Mouse (Mus musculus): ENCODE measurements around the gene Endog. TPM values are rescaled to one million over a fixed set of nuclear protein-coding genes. Genes with fewer than 3 reads are reported as not detected.

Gene Endog
- polyA plus RNA-seq, 1 experiment from 2014 or later, result 30.0 TPM

DNA sequence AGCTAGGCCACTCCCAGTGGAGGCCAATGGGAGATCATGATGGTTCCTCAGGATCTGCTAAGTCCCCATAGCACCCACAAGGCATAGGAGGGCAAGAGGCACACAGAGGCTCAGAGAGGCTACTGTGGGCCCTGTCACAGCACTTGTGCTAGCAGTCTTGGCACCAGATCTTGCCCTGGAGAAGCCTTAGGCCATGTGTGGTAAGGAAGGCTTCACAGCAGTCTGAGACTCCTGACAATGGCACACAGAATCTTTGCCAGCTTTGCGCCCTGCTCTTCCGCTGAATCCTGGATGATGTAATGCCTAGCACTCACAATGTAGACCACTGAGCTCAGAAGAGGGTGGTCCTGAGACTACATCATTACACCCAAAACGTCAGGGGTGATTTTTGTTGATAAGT lies 23.4 kb downstream of the Endog start:
- no peak overlapping the region for H3K27ac ChIP-seq (ENCODE audit: low read depth, low read length)
- no peaks in the 10 kb centered on the region for H3K27me3 ChIP-seq (ENCODE audit: control insufficient read depth, insufficient read depth, low read length)
- H3K4me1 ChIP-seq (ENCODE audit: control insufficient read depth, insufficient read depth, low read length), result no peaks in the 10 kb centered on the region
- WGBS (ENCODE audit: insufficient replicate concordance), result 83% methylated on average over 3 of the region's 3 CpGs
- H3K4me3 ChIP-seq (ENCODE audit: low read depth, low read length), result no peak overlapping the region
- H3K9ac ChIP-seq (ENCODE audit: low read depth, low read length), result no peak overlapping the region
- 0 out of 2 replicates have a peak, but pooled peaks cover 2% of the 10 kb centered on the region for H3K36me3 ChIP-seq (ENCODE audit: control insufficient read depth, insufficient read depth, low read length)
- ATAC-seq (replicated peaks; ENCODE audit: insufficient number of reproducible peaks, low FRiP score, low TSS enrichment), result no peak
- H3K4me2 ChIP-seq, result no peak overlapping the region
- no peaks in the 10 kb centered on the region for H3K9me3 ChIP-seq (replicated peaks; ENCODE audit: control insufficient read depth, low read length)

DNA sequence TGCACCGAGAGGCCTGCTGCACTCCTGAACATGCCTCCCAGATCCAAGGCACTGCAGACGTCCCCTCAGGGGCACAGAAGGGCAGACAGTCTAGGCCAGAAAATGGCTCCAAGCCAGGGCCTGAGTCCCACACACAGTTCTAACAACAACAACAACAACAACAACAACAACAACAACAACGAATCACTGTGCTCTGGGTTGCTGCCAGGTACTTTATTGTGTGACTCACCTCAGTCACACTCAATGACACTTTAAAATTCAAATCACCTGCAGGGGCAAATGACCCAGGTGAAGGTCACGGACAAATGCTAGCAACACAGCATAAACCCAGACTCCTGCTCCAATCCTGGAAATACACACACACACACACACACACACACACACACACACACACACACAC lies 26.7 kb downstream of the Endog start:
- Histone ChIP-seq H3K27me3 (ENCODE audit: control insufficient read depth, insufficient read depth, low read length) (no peaks in the 10 kb centered on the region), H3K4me3 (ENCODE audit: low read depth, low read length) (no peak overlapping the region), H3K4me1 (ENCODE audit: control insufficient read depth, insufficient read depth, low read length) (peaks cover 4% of the 10 kb centered on the region; the same call in 1 of the 2 replicates), H3K4me2 (no peak overlapping the region), H3K9ac (ENCODE audit: low read depth, low read length) (no peak overlapping the region), H3K36me3 (ENCODE audit: control insufficient read depth, insufficient read depth, low read length) (no peaks in the 10 kb centered on the region), H3K9me3 (replicated peaks; ENCODE audit: control insufficient read depth, low read length) (no peaks in the 10 kb centered on the region), H3K27ac (ENCODE audit: low read depth, low read length) (no peak overlapping the region)
- WGBS (ENCODE audit: insufficient replicate concordance), result 55% methylated on average over 4 of the region's 4 CpGs
- ATAC-seq (replicated peaks; ENCODE audit: insufficient number of reproducible peaks, low FRiP score, low TSS enrichment), result no peak

DNA sequence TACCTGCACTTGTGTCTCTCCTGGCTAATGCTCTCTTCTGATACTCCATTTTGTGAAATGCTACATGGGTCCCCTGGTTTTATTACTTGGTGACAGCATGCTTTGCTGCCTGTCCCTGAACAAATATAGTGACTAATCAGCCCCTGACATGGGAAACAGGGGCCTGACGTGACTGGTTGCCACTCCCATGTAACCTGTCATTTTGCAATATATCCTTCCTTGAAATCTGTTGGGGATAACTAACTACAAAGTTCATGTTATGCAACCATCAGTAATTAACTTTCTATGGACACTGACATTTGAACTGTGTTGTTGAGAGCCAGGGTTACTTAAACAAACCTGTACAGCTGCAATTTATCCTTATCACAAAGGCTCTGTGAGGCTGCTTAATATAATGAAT lies 28.7 kb downstream of the Endog start:
- Histone ChIP-seq H3K27ac (ENCODE audit: low read depth, low read length) (no peak overlapping the region), H3K9me3 (replicated peaks; ENCODE audit: control insufficient read depth, low read length) (no peaks in the 10 kb centered on the region), H3K4me1 (ENCODE audit: control insufficient read depth, insufficient read depth, low read length) (peaks cover 4% of the 10 kb centered on the region; the same call in 1 of the 2 replicates), H3K27me3 (ENCODE audit: control insufficient read depth, insufficient read depth, low read length) (no peaks in the 10 kb centered on the region), H3K36me3 (ENCODE audit: control insufficient read depth, insufficient read depth, low read length) (no peaks in the 10 kb centered on the region), H3K4me3 (ENCODE audit: low read depth, low read length) (no peak overlapping the region), H3K9ac (ENCODE audit: low read depth, low read length) (no peak overlapping the region), H3K4me2 (no peak overlapping the region)
- ATAC-seq (replicated peaks; ENCODE audit: insufficient number of reproducible peaks, low FRiP score, low TSS enrichment), result no peak
- WGBS (ENCODE audit: insufficient replicate concordance), result 42% methylated on average over 1 of the region's 1 CpGs

DNA sequence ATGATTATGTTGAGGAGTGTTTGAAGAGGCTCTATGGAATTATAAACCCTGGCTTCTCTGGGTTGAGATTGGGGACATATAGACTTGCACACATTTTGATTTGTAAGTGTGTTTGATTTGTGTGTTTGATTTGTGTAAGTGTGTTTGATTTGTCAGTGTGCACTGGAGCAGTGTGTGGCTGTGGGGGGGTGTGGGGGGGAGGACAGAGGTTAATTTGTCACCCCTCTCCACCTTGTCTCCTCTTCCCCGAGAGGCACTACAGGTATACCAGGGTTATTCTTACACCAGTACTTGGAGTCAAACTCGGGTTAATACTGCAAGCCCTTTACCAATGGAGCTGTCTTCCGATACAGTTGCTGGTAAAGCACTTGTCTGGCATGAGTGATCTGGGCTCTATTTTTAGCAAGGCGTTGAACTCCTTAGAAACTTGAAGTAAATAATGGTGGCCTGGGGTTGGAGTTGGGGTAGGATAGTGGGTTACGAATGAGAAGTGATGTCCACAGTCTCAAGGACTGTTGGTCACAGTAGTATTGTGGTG lies 29.2 kb downstream of the Endog start:
- H3K27me3 ChIP-seq (ENCODE audit: control insufficient read depth, insufficient read depth, low read length), result no peaks in the 10 kb centered on the region
- no peak for ATAC-seq (replicated peaks; ENCODE audit: insufficient number of reproducible peaks, low FRiP score, low TSS enrichment)
- peaks cover 4% of the 10 kb centered on the region; the same call in 1 of the 2 replicates for H3K4me1 ChIP-seq (ENCODE audit: control insufficient read depth, insufficient read depth, low read length)
- no peak overlapping the region for H3K9ac ChIP-seq (ENCODE audit: low read depth, low read length)
- 48% methylated on average over 5 of the region's 5 CpGs for WGBS (ENCODE audit: insufficient replicate concordance)
- no peaks in the 10 kb centered on the region for H3K9me3 ChIP-seq (replicated peaks; ENCODE audit: control insufficient read depth, low read length)
- H3K4me3 ChIP-seq (ENCODE audit: low read depth, low read length), result no peak overlapping the region
- H3K36me3 ChIP-seq (ENCODE audit: control insufficient read depth, insufficient read depth, low read length), result no peaks in the 10 kb centered on the region
- no peak overlapping the region for H3K4me2 ChIP-seq
- H3K27ac ChIP-seq (ENCODE audit: low read depth, low read length), result no peak overlapping the region

DNA sequence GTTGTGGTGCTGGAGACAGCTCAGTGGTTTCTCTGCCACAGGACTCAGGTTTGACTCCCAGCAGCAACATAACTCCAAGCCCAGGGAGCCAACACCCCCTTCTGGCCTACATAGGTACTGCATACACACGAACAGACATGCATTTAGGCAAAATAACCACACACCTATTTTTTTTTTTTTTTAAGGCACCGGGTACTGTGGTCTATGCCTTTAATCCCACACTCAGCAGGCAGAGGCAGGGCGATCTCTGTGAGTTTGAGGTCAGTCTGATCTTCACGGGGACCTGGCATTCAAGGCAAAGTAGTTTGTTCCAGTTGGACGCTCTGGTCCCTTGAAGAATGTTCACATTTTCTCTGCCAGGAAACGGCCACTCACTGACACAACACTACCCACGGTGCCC lies 32.1 kb downstream of the Endog start:
- no peak for ATAC-seq (replicated peaks; ENCODE audit: insufficient number of reproducible peaks, low FRiP score, low TSS enrichment)
- Histone ChIP-seq H3K27ac (ENCODE audit: low read depth, low read length) (no peak overlapping the region), H3K4me1 (ENCODE audit: control insufficient read depth, insufficient read depth, low read length) (peaks cover 8% of the 10 kb centered on the region), H3K27me3 (ENCODE audit: control insufficient read depth, insufficient read depth, low read length) (no peaks in the 10 kb centered on the region), H3K9ac (ENCODE audit: low read depth, low read length) (no peak overlapping the region), H3K4me3 (ENCODE audit: low read depth, low read length) (no peak overlapping the region), H3K36me3 (ENCODE audit: control insufficient read depth, insufficient read depth, low read length) (no peaks in the 10 kb centered on the region), H3K4me2 (no peak overlapping the region), H3K9me3 (replicated peaks; ENCODE audit: control insufficient read depth, low read length) (no peaks in the 10 kb centered on the region)
- 70% methylated on average over 7 of the region's 7 CpGs for WGBS (ENCODE audit: insufficient replicate concordance)

DNA sequence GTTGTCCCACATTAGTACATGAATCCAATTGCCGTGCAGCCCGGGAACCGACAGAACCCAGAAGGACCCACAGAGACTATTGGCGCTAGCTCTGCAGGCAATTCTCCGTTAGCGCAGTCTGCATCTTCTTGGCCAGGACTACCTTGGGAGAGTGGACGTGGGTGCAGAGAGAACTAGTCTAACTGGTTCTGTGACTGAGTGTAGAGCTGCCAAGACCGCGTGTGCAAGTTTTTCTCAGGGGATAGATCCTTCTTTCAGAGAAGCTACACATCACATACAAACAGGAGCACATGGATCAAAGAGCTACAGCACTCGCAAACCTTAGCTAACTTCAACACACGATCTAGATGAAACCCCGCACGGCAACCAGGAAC lies 33.9 kb downstream of the Endog start:
- H3K9me3 ChIP-seq (replicated peaks; ENCODE audit: control insufficient read depth, low read length), result no peaks in the 10 kb centered on the region
- WGBS (ENCODE audit: insufficient replicate concordance), result 2% methylated on average over 13 of the region's 13 CpGs
- ATAC-seq (replicated peaks; ENCODE audit: insufficient number of reproducible peaks, low FRiP score, low TSS enrichment), result no peak
- H3K27ac ChIP-seq (ENCODE audit: low read depth, low read length), result peak overlapping the region; percentile 90
- peak overlapping the region; percentile 82 for H3K9ac ChIP-seq (ENCODE audit: low read depth, low read length)
- H3K4me1 ChIP-seq (ENCODE audit: control insufficient read depth, insufficient read depth, low read length), result peaks cover 7% of the 10 kb centered on the region
- H3K4me3 ChIP-seq (ENCODE audit: low read depth, low read length), result peak overlapping the region; percentile 83
- H3K27me3 ChIP-seq (ENCODE audit: control insufficient read depth, insufficient read depth, low read length), result no peaks in the 10 kb centered on the region
- H3K4me2 ChIP-seq, result peak overlapping the region; percentile 90
- no peaks in the 10 kb centered on the region for H3K36me3 ChIP-seq (ENCODE audit: control insufficient read depth, insufficient read depth, low read length)

DNA sequence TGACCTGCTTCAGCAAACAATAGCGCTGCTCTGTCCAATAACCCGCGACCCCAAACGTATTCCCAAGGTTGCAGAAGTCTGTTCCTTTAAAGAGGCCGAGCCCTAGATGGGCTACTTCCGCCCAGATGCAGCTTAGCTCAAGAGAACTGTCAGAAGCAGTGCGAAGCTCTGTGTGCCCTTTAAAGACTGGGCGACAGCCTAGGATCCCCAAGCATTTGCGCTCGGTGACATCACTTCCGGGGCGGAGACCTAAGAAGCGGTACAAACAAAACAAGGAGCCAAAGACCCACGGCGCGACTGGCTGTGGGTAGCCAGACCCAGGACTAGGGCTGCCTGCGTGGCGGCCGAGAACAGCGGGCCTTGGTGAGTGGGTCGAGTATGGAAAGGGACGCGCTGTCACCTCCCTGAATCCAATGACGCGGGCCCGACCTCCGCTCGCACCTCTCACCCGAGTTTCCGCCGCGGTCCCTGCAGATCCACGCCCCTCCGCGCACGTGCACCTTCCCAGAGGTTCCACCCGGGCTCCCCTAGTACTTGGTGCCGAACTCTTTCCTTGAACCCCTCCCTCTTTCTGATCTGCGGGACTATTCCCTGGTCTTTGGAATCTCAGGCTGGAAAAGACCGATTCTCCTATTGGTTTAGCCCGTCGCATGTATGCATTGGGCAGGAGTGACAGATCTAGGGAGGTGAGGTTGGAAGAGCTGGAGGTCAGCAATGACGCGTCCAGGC lies 34.5 kb downstream of the Endog start, which contains the start of gene Kyat1:
Kyat1 (minus strand) TSS at position 219 of the 729 bp plus-strand sequence.
- Histone ChIP-seq H3K27ac (ENCODE audit: low read depth, low read length) (peak within 1 kb of the TSS; percentile 90), H3K9me3 (replicated peaks; ENCODE audit: control insufficient read depth, low read length) (no peaks in the 10 kb centered on the region), H3K4me2 (peak within 1 kb of the TSS; percentile 90), H3K4me1 (ENCODE audit: control insufficient read depth, insufficient read depth, low read length) (peaks cover 4% of the 10 kb centered on the region), H3K27me3 (ENCODE audit: control insufficient read depth, insufficient read depth, low read length) (no peaks in the 10 kb centered on the region), H3K4me3 (ENCODE audit: low read depth, low read length) (peak within 1 kb of the TSS; percentile 83), H3K9ac (ENCODE audit: low read depth, low read length) (peak within 1 kb of the TSS; percentile 82), H3K36me3 (ENCODE audit: control insufficient read depth, insufficient read depth, low read length) (no peaks in the 10 kb centered on the region)
- peak; percentile 87 for ATAC-seq (replicated peaks; ENCODE audit: insufficient number of reproducible peaks, low FRiP score, low TSS enrichment)
- under 1% methylated on average over 44 of the region's 44 CpGs for whole genome bisulfite sequencing (ENCODE audit: insufficient replicate concordance)

DNA sequence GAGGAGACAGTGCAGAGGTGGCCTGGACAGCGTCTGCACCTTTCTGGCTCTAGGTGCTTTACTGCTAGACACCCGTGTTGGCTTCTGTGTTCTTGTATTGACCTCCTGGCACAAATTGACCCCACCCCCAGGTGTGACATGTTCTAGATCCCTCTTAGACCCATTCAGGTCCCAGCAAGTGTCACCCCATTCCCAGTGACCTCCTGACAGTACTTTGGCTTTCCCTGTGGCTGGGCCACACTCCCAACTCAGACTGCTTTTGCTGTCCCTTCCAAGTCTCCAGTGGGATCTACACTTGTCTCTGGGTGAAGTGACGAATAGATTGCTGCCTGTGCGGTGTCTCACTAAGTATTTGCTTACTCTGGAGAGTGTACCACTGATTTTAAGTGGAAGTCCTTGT lies 36.1 kb downstream of the Endog start:
- H3K4me3 ChIP-seq (ENCODE audit: low read depth, low read length), result no peak overlapping the region
- no peak overlapping the region for H3K9ac ChIP-seq (ENCODE audit: low read depth, low read length)
- no peaks in the 10 kb centered on the region for H3K36me3 ChIP-seq (ENCODE audit: control insufficient read depth, insufficient read depth, low read length)
- H3K27ac ChIP-seq (ENCODE audit: low read depth, low read length), result no peak overlapping the region
- no peaks in the 10 kb centered on the region for H3K27me3 ChIP-seq (ENCODE audit: control insufficient read depth, insufficient read depth, low read length)
- peaks cover 4% of the 10 kb centered on the region for H3K4me1 ChIP-seq (ENCODE audit: control insufficient read depth, insufficient read depth, low read length)
- no peak for ATAC-seq (replicated peaks; ENCODE audit: insufficient number of reproducible peaks, low FRiP score, low TSS enrichment)
- H3K4me2 ChIP-seq, result no peak overlapping the region
- 73% methylated on average over 4 of the region's 4 CpGs for WGBS (ENCODE audit: insufficient replicate concordance)
- H3K9me3 ChIP-seq (replicated peaks; ENCODE audit: control insufficient read depth, low read length), result no peaks in the 10 kb centered on the region

DNA sequence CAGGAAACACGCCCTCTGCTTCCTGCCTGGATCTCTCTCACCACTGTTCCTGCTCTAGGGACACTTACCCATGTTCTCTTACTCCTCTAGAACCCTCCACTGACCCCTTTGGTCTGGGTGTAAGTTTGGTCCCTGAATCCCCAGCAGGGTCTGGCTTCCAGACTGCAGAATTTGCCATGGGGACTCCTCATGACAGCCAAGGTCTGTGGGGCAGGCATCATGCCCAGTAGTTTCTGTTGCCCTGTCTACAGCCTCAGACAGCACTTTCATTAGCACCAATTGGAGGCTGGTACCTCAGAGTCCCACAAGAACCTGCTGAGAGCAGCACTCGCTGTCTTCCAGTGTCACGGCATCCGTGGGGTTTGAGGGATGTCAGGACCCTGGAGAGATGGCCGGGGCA lies 36.6 kb downstream of the Endog start:
- no peaks in the 10 kb centered on the region for H3K36me3 ChIP-seq (ENCODE audit: control insufficient read depth, insufficient read depth, low read length)
- 0 out of 2 replicates have a peak overlapping the region, but pooled peaks have one; percentile 5 for H3K9ac ChIP-seq (ENCODE audit: low read depth, low read length)
- no peak overlapping the region for H3K4me2 ChIP-seq
- peaks cover 4% of the 10 kb centered on the region for H3K4me1 ChIP-seq (ENCODE audit: control insufficient read depth, insufficient read depth, low read length)
- no peak overlapping the region for H3K27ac ChIP-seq (ENCODE audit: low read depth, low read length)
- no peak overlapping the region for H3K4me3 ChIP-seq (ENCODE audit: low read depth, low read length)
- WGBS (ENCODE audit: insufficient replicate concordance), result 62% methylated on average over 5 of the region's 5 CpGs
- no peaks in the 10 kb centered on the region for H3K27me3 ChIP-seq (ENCODE audit: control insufficient read depth, insufficient read depth, low read length)
- H3K9me3 ChIP-seq (replicated peaks; ENCODE audit: control insufficient read depth, low read length), result no peaks in the 10 kb centered on the region
- ATAC-seq (replicated peaks; ENCODE audit: insufficient number of reproducible peaks, low FRiP score, low TSS enrichment), result no peak

Data from heart, embryonic 11.5 days (tissue).